Mouse (Mus musculus): ENCODE measurements around the gene Olfr1178. TPM values are rescaled to one million over a fixed set of nuclear protein-coding genes. Genes with fewer than 3 reads are reported as not detected.

Gene Olfr1178
- not detected in 2 replicates for polyA plus RNA-seq (2015; fragmentation: Nextera tagmentation; extraction: Ambion mirVana)

- H3K27ac ChIP-seq (ENCODE audit: low read length) = no peak within 1 kb of the TSS
- 65% methylated on average over 1 of the region's 1 CpGs for WGBS
- no peaks in the 10 kb centered on the region for H3K9me3 ChIP-seq (ENCODE audit: low read length)
- H3K4me2 ChIP-seq (replicated peaks; ENCODE audit: low read depth, low read length) = no peak within 1 kb of the TSS
- no peaks in the 10 kb centered on the region for H3K4me1 ChIP-seq (ENCODE audit: insufficient read depth, low read depth, low read length)
- H3K4me3 ChIP-seq (ENCODE audit: low read depth, low read length) = no peak within 1 kb of the TSS
- H3K36me3 ChIP-seq (ENCODE audit: insufficient read depth, low read length) = no peaks in the 10 kb centered on the region
- H3K9ac ChIP-seq (replicated peaks; ENCODE audit: low read depth) = no peak within 1 kb of the TSS
- no peaks in the 10 kb centered on the region for H3K27me3 ChIP-seq (replicated peaks; ENCODE audit: insufficient read depth, low read length)
- TF ChIP-seq EP300 (IDR thresholded peaks at IDR 0.05) (no peak), CTCF (IDR thresholded peaks at IDR 0.05) (no peak)
- ATAC-seq = no peak
- DNase-seq (ENCODE audit: low spot score) = no peak
Measured at GRCm38 (mm10) chr2:88386762-88387161, at the start of gene Olfr1178. TSS of gene Olfr1178 (plus strand) at chr2:88387062.

DNA sequence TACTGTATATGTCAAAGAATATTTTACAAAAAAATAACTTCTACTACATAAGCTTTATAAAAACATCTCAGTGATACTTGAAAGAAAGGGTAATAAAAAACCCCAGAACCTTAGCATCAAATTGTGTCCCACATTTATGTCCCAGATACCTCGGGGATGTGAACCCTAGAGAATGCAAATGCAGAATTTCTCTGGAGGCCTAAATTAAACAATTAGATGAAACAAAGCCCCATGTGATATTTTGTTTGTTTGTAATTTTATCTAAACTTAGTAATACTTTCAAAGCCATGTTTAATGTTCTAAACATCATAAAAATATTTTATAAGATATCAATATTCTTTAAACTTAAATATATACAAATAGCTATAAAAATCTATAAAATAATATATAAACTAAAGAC is 40.5 kb upstream of the Olfr1178 start, which contains the start of gene Olfr1177-ps:
TSS of gene Olfr1177-ps (minus strand) at position 101 of the 400 bp plus-strand sequence.
- Histone ChIP-seq H3K4me1 (ENCODE audit: insufficient read depth, low read depth, low read length) (no peaks in the 10 kb centered on the region), H3K4me3 (ENCODE audit: low read depth, low read length) (no peak within 1 kb of the TSS), H3K27ac (ENCODE audit: low read length) (no peak within 1 kb of the TSS), H3K9ac (replicated peaks; ENCODE audit: low read depth) (no peak within 1 kb of the TSS), H3K27me3 (replicated peaks; ENCODE audit: insufficient read depth, low read length) (no peaks in the 10 kb centered on the region), H3K4me2 (replicated peaks; ENCODE audit: low read depth, low read length) (no peak within 1 kb of the TSS), H3K9me3 (ENCODE audit: low read length) (no peaks in the 10 kb centered on the region), H3K36me3 (ENCODE audit: insufficient read depth, low read length) (no peaks in the 10 kb centered on the region)
- DNase-seq (ENCODE audit: low spot score) (no peak), ATAC-seq (no peak)
- TF ChIP-seq CTCF (IDR thresholded peaks at IDR 0.05) (no peak), EP300 (IDR thresholded peaks at IDR 0.05) (no peak)
- WGBS = 74% methylated on average over 1 of the region's 1 CpGs

- no peaks in the 10 kb centered on the region for H3K9me3 ChIP-seq (ENCODE audit: low read length)
- H3K27me3 ChIP-seq (replicated peaks; ENCODE audit: insufficient read depth, low read length) = no peaks in the 10 kb centered on the region
- ATAC-seq (no peak), DNase-seq (ENCODE audit: low spot score) (peak; percentile 47)
- 1% methylated on average over 2 of the region's 2 CpGs for WGBS
- no peak overlapping the region for H3K9ac ChIP-seq (replicated peaks; ENCODE audit: low read depth)
- no peak overlapping the region for H3K4me3 ChIP-seq (ENCODE audit: low read depth, low read length)
- H3K27ac ChIP-seq (ENCODE audit: low read length) = no peak overlapping the region
- H3K4me1 ChIP-seq (ENCODE audit: insufficient read depth, low read depth, low read length) = no peaks in the 10 kb centered on the region
- H3K36me3 ChIP-seq (ENCODE audit: insufficient read depth, low read length) = no peaks in the 10 kb centered on the region
- TF ChIP-seq CTCF (IDR thresholded peaks at IDR 0.05) (peak; percentile 48), EP300 (IDR thresholded peaks at IDR 0.05) (no peak)
- no peak overlapping the region for H3K4me2 ChIP-seq (replicated peaks; ENCODE audit: low read depth, low read length)
Measured at GRCm38 (mm10) chr2:88356304-88356703, 30.6 kb upstream of the Olfr1178 start.

- no peak for ATAC-seq
- Histone ChIP-seq H3K4me3 (ENCODE audit: low read depth, low read length) (no peak within 1 kb of the TSS), H3K9ac (replicated peaks; ENCODE audit: low read depth) (no peak within 1 kb of the TSS), H3K27ac (ENCODE audit: low read length) (no peak within 1 kb of the TSS), H3K36me3 (ENCODE audit: insufficient read depth, low read length) (no peaks in the 10 kb centered on the region), H3K4me1 (ENCODE audit: insufficient read depth, low read depth, low read length) (no peaks in the 10 kb centered on the region), H3K4me2 (replicated peaks; ENCODE audit: low read depth, low read length) (no peak within 1 kb of the TSS), H3K9me3 (ENCODE audit: low read length) (no peaks in the 10 kb centered on the region), H3K27me3 (replicated peaks; ENCODE audit: insufficient read depth, low read length) (no peaks in the 10 kb centered on the region)
- TF ChIP-seq CTCF (IDR thresholded peaks at IDR 0.05) = no peak
- no peak for TF ChIP-seq EP300 (IDR thresholded peaks at IDR 0.05)
- no peak for DNase-seq (ENCODE audit: low spot score)
- WGBS = 71% methylated on average over 3 of the region's 3 CpGs
Measured at GRCm38 (mm10) chr2:88406353-88406752, 19.5 kb downstream of the Olfr1178 start, which contains the start of gene Olfr1179. TSS of gene Olfr1179 (minus strand) at chr2:88406453.

GRCm38 (mm10) chr2:88419051-88419450 is 32.2 kb downstream of the Olfr1178 start, which contains the start of gene Olfr1180:
TSS of gene Olfr1180 (minus strand) at chr2:88419151.
- H3K27ac ChIP-seq (ENCODE audit: low read length) = no peak within 1 kb of the TSS
- H3K4me2 ChIP-seq (replicated peaks; ENCODE audit: low read depth, low read length) = no peak within 1 kb of the TSS
- DNase-seq (ENCODE audit: low spot score) = no peak
- H3K27me3 ChIP-seq (replicated peaks; ENCODE audit: insufficient read depth, low read length) = no peaks in the 10 kb centered on the region
- no peak within 1 kb of the TSS for H3K9ac ChIP-seq (replicated peaks; ENCODE audit: low read depth)
- H3K4me1 ChIP-seq (ENCODE audit: insufficient read depth, low read depth, low read length) = no peaks in the 10 kb centered on the region
- no peak within 1 kb of the TSS for H3K4me3 ChIP-seq (ENCODE audit: low read depth, low read length)
- WGBS = 59% methylated on average over 2 of the region's 2 CpGs
- no peaks in the 10 kb centered on the region for H3K9me3 ChIP-seq (ENCODE audit: low read length)
- ATAC-seq = no peak
- TF ChIP-seq CTCF (IDR thresholded peaks at IDR 0.05) (no peak), EP300 (IDR thresholded peaks at IDR 0.05) (no peak)
- no peaks in the 10 kb centered on the region for H3K36me3 ChIP-seq (ENCODE audit: insufficient read depth, low read length)

DNA sequence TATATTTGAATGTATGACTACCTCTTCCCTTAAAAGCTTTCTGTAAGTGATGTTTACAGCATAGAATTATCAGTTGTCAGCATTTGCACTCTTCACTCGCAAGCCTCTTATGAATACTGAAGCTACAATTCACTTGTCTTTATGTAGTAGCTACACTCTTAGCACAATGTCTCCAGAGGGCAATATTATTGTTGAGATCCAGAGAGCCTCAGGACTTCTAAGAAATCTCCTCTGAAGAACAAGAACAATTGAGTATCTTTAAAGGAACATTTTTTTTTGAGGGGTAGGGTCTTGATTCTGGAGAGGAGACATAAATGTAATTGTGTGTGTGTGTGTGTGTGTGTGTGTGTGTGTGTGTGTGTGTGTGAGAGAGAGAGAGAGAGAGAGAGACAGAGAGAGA is 39.2 kb downstream of the Olfr1178 start, which contains the start of gene Olfr1181:
TSS of gene Olfr1181 (minus strand) at position 101 of the 400 bp plus-strand sequence.
- 76% methylated on average over 1 of the region's 1 CpGs for WGBS
- ATAC-seq = no peak
- Histone ChIP-seq H3K4me3 (ENCODE audit: low read depth, low read length) (no peak within 1 kb of the TSS), H3K4me1 (ENCODE audit: insufficient read depth, low read depth, low read length) (no peaks in the 10 kb centered on the region), H3K4me2 (replicated peaks; ENCODE audit: low read depth, low read length) (no peak within 1 kb of the TSS), H3K9me3 (ENCODE audit: low read length) (no peaks in the 10 kb centered on the region), H3K36me3 (ENCODE audit: insufficient read depth, low read length) (no peaks in the 10 kb centered on the region), H3K9ac (replicated peaks; ENCODE audit: low read depth) (no peak within 1 kb of the TSS), H3K27me3 (replicated peaks; ENCODE audit: insufficient read depth, low read length) (no peaks in the 10 kb centered on the region), H3K27ac (ENCODE audit: low read length) (no peak within 1 kb of the TSS)
- TF ChIP-seq CTCF (IDR thresholded peaks at IDR 0.05) = no peak
- TF ChIP-seq EP300 (IDR thresholded peaks at IDR 0.05) = no peak
- no peak for DNase-seq (ENCODE audit: low spot score)

DNA sequence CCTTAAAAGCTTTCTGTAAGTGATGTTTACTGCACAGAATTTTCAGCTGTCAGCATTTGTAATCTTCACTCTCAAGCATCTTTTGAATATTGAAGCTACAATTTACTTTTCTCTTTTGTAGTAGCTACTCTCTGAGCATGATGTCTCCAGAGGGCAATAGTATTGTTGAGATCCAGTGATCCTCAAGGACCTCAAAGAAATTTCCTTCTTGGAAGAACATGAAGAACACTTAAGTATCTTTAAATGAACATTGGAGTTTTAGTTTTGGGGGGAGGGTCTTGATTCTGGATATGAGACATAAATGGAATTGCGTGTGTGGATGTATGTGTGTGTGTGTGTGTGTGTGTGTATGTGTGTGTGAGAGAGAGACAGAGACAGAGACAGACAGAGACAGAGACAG is 62.2 kb downstream of the Olfr1178 start, which contains the start of gene Gm13757:
TSS of gene Gm13757 (minus strand) at position 101 of the 400 bp plus-strand sequence.
- no peak within 1 kb of the TSS for H3K4me3 ChIP-seq (ENCODE audit: low read depth, low read length)
- no peak within 1 kb of the TSS for H3K4me2 ChIP-seq (replicated peaks; ENCODE audit: low read depth, low read length)
- TF ChIP-seq EP300 (IDR thresholded peaks at IDR 0.05) = no peak
- TF ChIP-seq CTCF (IDR thresholded peaks at IDR 0.05) = no peak
- H3K9ac ChIP-seq (replicated peaks; ENCODE audit: low read depth) = no peak within 1 kb of the TSS
- WGBS = 92% methylated on average over 1 of the region's 1 CpGs
- H3K27ac ChIP-seq (ENCODE audit: low read length) = no peak within 1 kb of the TSS
- ATAC-seq = no peak
- H3K9me3 ChIP-seq (ENCODE audit: low read length) = no peaks in the 10 kb centered on the region
- no peaks in the 10 kb centered on the region for H3K27me3 ChIP-seq (replicated peaks; ENCODE audit: insufficient read depth, low read length)
- H3K4me1 ChIP-seq (ENCODE audit: insufficient read depth, low read depth, low read length) = no peaks in the 10 kb centered on the region
- no peak for DNase-seq (ENCODE audit: low spot score)
- H3K36me3 ChIP-seq (ENCODE audit: insufficient read depth, low read length) = no peaks in the 10 kb centered on the region

Other genes with a start within 250 kb of the Olfr1178 start
- gene Olfr1167, start 231.9 kb upstream of the Olfr1178 start, polyA plus RNA-seq (2015; fragmentation: Nextera tagmentation; extraction: Ambion mirVana) = not detected in 2 replicates
- gene Olfr1168, start 205.2 kb upstream of the Olfr1178 start, polyA plus RNA-seq (2015; fragmentation: Nextera tagmentation; extraction: Ambion mirVana) = not detected in 2 replicates
- gene Olfr1170, start 158.7 kb upstream of the Olfr1178 start, polyA plus RNA-seq (2015; fragmentation: Nextera tagmentation; extraction: Ambion mirVana) = not detected in 2 replicates
- not detected in 2 replicates for gene Olfr1173, start 107.2 kb upstream of the Olfr1178 start, polyA plus RNA-seq (2015; fragmentation: Nextera tagmentation; extraction: Ambion mirVana)
- not detected in 2 replicates for gene Olfr1174-ps, start 71.9 kb upstream of the Olfr1178 start, polyA plus RNA-seq (2015; fragmentation: Nextera tagmentation; extraction: Ambion mirVana)
- not detected in 2 replicates for gene Olfr1175-ps, start 59.8 kb upstream of the Olfr1178 start, polyA plus RNA-seq (2015; fragmentation: Nextera tagmentation; extraction: Ambion mirVana)
- gene Olfr1176, start 50.3 kb upstream of the Olfr1178 start, polyA plus RNA-seq (2015; fragmentation: Nextera tagmentation; extraction: Ambion mirVana) = not detected in 2 replicates
- gene Olfr1177-ps, start 40.6 kb upstream of the Olfr1178 start, polyA plus RNA-seq (2015; fragmentation: Nextera tagmentation; extraction: Ambion mirVana) = not detected in 2 replicates
- gene Olfr1179, start 19.4 kb downstream of the Olfr1178 start, polyA plus RNA-seq (2015; fragmentation: Nextera tagmentation; extraction: Ambion mirVana) = not detected in 2 replicates
- gene Olfr1180, start 32.1 kb downstream of the Olfr1178 start, polyA plus RNA-seq (2015; fragmentation: Nextera tagmentation; extraction: Ambion mirVana) = not detected in 2 replicates
- not detected in 2 replicates for gene Olfr1181, start 39.1 kb downstream of the Olfr1178 start, polyA plus RNA-seq (2015; fragmentation: Nextera tagmentation; extraction: Ambion mirVana)
- not detected in 2 replicates for gene Gm13757, start 62.1 kb downstream of the Olfr1178 start, polyA plus RNA-seq (2015; fragmentation: Nextera tagmentation; extraction: Ambion mirVana)
- gene Olfr1183, start 67.8 kb downstream of the Olfr1178 start, polyA plus RNA-seq (2015; fragmentation: Nextera tagmentation; extraction: Ambion mirVana) = not detected in 2 replicates
- not detected in 2 replicates for gene Olfr1184, start 96.5 kb downstream of the Olfr1178 start, polyA plus RNA-seq (2015; fragmentation: Nextera tagmentation; extraction: Ambion mirVana)
- gene Olfr1185-ps1, start 106.3 kb downstream of the Olfr1178 start, polyA plus RNA-seq (2015; fragmentation: Nextera tagmentation; extraction: Ambion mirVana) = not detected in 2 replicates
- gene Olfr1186, start 131.5 kb downstream of the Olfr1178 start, polyA plus RNA-seq (2015; fragmentation: Nextera tagmentation; extraction: Ambion mirVana) = not detected in 2 replicates
- gene Olfr1188, start 169.9 kb downstream of the Olfr1178 start, polyA plus RNA-seq (2015; fragmentation: Nextera tagmentation; extraction: Ambion mirVana) = not detected in 2 replicates
- gene Olfr1189, start 199.4 kb downstream of the Olfr1178 start, polyA plus RNA-seq (2015; fragmentation: Nextera tagmentation; extraction: Ambion mirVana) = not detected in 2 replicates